Mouse (Mus musculus): ENCODE data around the gene Nfix. TPM values are rescaled to one million over a fixed set of nuclear protein-coding genes. Genes with fewer than 3 reads are reported as not detected.

Nfix gene
- total and polyA plus RNA-seq, 3 experiments = 68.7 to 297 (median 274) TPM

- no peaks in the 10 kb centered on the region; the same call in 1 of the 2 replicates for H3K4me1 ChIP-seq (ENCODE audit: control insufficient read depth, insufficient read depth, low read length)
- DNase-seq = peak; percentile 96
- H3K36me3 ChIP-seq (ENCODE audit: control insufficient read depth, insufficient read depth, low read length) = no peaks in the 10 kb centered on the region
- peak within 1 kb of the TSS; percentile 87 for H3K4me3 ChIP-seq
- H3K79me2 ChIP-seq (replicated peaks; ENCODE audit: control insufficient read depth, insufficient read depth, low read length) = no peaks in the 10 kb centered on the region
- intact Hi-C loops (cut with DNase I) = no loop called here
- peak within 1 kb of the TSS; percentile 93 for H3K9ac ChIP-seq (ENCODE audit: low read depth, low read length)
- TF ChIP-seq EP300 (IDR thresholded peaks at IDR 0.05; ENCODE audit: insufficient read depth, low read depth, low read length) (peak; percentile 97), CTCF (IDR thresholded peaks at IDR 0.05) (peak; percentile 25), POLR2A (IDR thresholded peaks at IDR 0.05; ENCODE audit: insufficient read depth, low read depth, low read length) (peak; percentile 100)
- peak within 1 kb of the TSS; percentile 96 for H3K27ac ChIP-seq
- no peaks in the 10 kb centered on the region for H3K27me3 ChIP-seq (ENCODE audit: control insufficient read depth, insufficient read depth, low read length)
- WGBS = under 1% methylated on average over 27 of the region's 27 CpGs
Observed at GRCm38 (mm10) chr8:84662581-84663065, 137.5 kb downstream of the Nfix start, which contains the start of gene Ier2. TSS of gene Ier2 (minus strand) at chr8:84662852.

DNA sequence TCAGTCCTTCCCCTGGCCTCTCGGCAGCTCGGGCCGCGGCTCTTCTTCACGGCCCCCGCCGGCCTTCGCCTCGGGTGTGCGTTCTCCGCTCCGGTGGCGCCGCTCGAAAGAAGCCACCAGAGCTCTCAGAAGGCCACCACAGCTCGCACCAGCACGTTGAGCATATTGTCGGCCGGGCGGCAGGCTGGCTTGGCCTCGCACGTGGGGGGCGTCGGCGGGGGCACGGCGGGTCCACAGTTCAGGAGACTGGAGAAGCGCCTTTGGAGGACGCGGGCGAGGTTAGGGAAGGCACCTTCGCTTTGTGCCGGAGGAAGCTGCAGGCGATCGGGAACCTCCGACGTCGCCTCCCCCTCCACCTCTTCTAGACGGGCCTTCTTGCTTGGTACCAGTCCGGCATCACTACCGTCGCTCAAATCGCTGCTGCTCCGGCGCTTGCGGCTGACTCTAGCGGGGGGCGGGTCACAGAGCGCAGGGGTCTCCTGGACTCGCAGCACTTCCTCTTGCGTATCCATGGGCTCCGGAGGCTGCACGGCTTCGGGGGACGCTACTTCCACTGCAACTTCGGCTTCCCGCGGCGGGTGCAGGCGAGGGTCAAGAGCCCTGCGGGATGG, 138.1 kb downstream of the Nfix start:
- no peaks in the 10 kb centered on the region for H3K79me2 ChIP-seq (replicated peaks; ENCODE audit: control insufficient read depth, insufficient read depth, low read length)
- H3K4me1 ChIP-seq (ENCODE audit: control insufficient read depth, insufficient read depth, low read length) = no peaks in the 10 kb centered on the region; the same call in 1 of the 2 replicates
- intact Hi-C loops (cut with DNase I) = loop anchor here (2.0 kb wide), 1 partner anchor 39 kb away; the partner anchor contains the start of gene Lyl1
- DNase-seq = no peak
- no peaks in the 10 kb centered on the region for H3K27me3 ChIP-seq (ENCODE audit: control insufficient read depth, insufficient read depth, low read length)
- H3K36me3 ChIP-seq (ENCODE audit: control insufficient read depth, insufficient read depth, low read length) = no peaks in the 10 kb centered on the region
- peak overlapping the region; percentile 96 for H3K27ac ChIP-seq
- 1% methylated on average over 61 of the region's 61 CpGs for WGBS
- H3K9ac ChIP-seq (ENCODE audit: low read depth, low read length) = peak overlapping the region; percentile 93
- TF ChIP-seq POLR2A (IDR thresholded peaks at IDR 0.05; ENCODE audit: insufficient read depth, low read depth, low read length) = no peak
- TF ChIP-seq CTCF (IDR thresholded peaks at IDR 0.05) = no peak
- no peak for TF ChIP-seq EP300 (IDR thresholded peaks at IDR 0.05; ENCODE audit: insufficient read depth, low read depth, low read length)
- peak overlapping the region; percentile 87 for H3K4me3 ChIP-seq

- intact Hi-C loops (cut with DNase I) = loop anchor here (2.0 kb wide), 1 partner anchor 39 kb away; the partner anchor contains the start of gene Lyl1
- 1% methylated on average over 24 of the region's 24 CpGs for WGBS
- DNase-seq = peak; percentile 93 to 95
- Histone ChIP-seq H3K4me3 (peak overlapping the region; percentile 87), H3K4me1 (ENCODE audit: control insufficient read depth, insufficient read depth, low read length) (peaks cover 1% of the 10 kb centered on the region; the same call in 1 of the 2 replicates), H3K27ac (peak overlapping the region; percentile 96), H3K27me3 (ENCODE audit: control insufficient read depth, insufficient read depth, low read length) (no peaks in the 10 kb centered on the region), H3K9ac (ENCODE audit: low read depth, low read length) (peak overlapping the region; percentile 93), H3K36me3 (ENCODE audit: control insufficient read depth, insufficient read depth, low read length) (no peaks in the 10 kb centered on the region), H3K79me2 (replicated peaks; ENCODE audit: control insufficient read depth, insufficient read depth, low read length) (no peaks in the 10 kb centered on the region)
- peak; percentile 98 for TF ChIP-seq EP300 (IDR thresholded peaks at IDR 0.05; ENCODE audit: insufficient read depth, low read depth, low read length)
- no peak for TF ChIP-seq CTCF (IDR thresholded peaks at IDR 0.05)
- peak; percentile 76 for TF ChIP-seq POLR2A (IDR thresholded peaks at IDR 0.05; ENCODE audit: insufficient read depth, low read depth, low read length)
Observed at GRCm38 (mm10) chr8:84661458-84661871, 138.7 kb downstream of the Nfix start.

GRCm38 (mm10) chr8:84660819-84661457, 139.2 kb downstream of the Nfix start:
- Histone ChIP-seq H3K4me1 (ENCODE audit: control insufficient read depth, insufficient read depth, low read length) (peaks cover 1% of the 10 kb centered on the region; the same call in 1 of the 2 replicates), H3K4me3 (peak overlapping the region; percentile 87), H3K27me3 (ENCODE audit: control insufficient read depth, insufficient read depth, low read length) (no peaks in the 10 kb centered on the region), H3K79me2 (replicated peaks; ENCODE audit: control insufficient read depth, insufficient read depth, low read length) (no peaks in the 10 kb centered on the region), H3K9ac (ENCODE audit: low read depth, low read length) (peak overlapping the region; percentile 93), H3K27ac (peak overlapping the region; percentile 96), H3K36me3 (ENCODE audit: control insufficient read depth, insufficient read depth, low read length) (no peaks in the 10 kb centered on the region)
- peak; percentile 60 to 66 for DNase-seq
- intact Hi-C loops (cut with DNase I) = loop anchor here (1.0 to 2.0 kb wide), 2 partner anchors 22 to 40 kb away; partner anchors contain the start of gene Lyl1
- WGBS = 14% methylated on average over 20 of the region's 20 CpGs
- TF ChIP-seq POLR2A (IDR thresholded peaks at IDR 0.05; ENCODE audit: insufficient read depth, low read depth, low read length) (no peak; the same call in 1 of the 2 replicates), CTCF (IDR thresholded peaks at IDR 0.05) (no peak), EP300 (IDR thresholded peaks at IDR 0.05; ENCODE audit: insufficient read depth, low read depth, low read length) (no peak)

DNA sequence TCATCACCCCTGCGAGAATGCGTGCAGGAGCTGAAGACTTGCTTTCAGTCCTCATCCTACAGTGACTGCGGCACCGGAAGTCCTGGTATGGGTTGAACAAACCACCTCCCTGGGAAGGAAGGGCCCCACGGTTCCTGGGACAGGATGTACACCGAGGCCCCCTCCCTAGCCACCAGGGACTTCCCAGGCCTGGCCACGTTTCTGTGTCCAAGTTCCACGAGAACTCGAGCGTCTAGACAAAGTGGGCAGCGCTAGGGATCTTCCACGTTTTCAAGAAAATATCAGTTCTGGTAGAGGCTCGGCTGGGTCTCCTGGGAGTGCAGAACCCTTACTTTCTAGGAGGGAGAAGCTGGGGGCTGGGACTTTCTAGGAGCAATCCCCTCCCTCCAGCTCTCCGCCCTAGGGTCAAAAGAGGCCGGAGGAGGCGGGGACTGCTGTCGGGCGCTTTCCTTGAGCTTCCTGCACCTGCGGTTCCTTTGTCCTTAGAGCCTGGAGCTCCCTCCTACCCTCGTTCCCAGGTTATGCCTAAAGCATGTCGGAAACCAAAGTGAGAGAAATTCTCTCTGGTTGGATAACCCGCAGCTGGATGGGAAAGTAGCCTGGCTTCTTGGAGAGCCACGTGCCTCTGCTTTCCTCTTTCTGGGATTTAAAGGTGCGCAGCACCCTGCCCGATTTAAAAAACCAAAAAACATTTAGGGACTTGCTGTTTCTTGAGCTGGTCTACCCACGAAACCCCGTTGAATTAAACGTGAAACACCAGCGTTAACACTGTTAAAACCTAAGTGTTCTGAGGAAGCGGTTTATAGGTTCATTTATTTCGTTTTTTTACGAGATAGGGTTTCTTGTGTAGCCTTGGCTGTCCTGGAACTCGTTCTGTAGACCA, 140.0 kb downstream of the Nfix start:
- H3K27ac ChIP-seq = peak overlapping the region; percentile 96
- TF ChIP-seq CTCF (IDR thresholded peaks at IDR 0.05) (no peak), EP300 (IDR thresholded peaks at IDR 0.05; ENCODE audit: insufficient read depth, low read depth, low read length) (peak; percentile 84), POLR2A (IDR thresholded peaks at IDR 0.05; ENCODE audit: insufficient read depth, low read depth, low read length) (peak; percentile 65)
- H3K79me2 ChIP-seq (replicated peaks; ENCODE audit: control insufficient read depth, insufficient read depth, low read length) = no peaks in the 10 kb centered on the region
- peak overlapping the region; percentile 87 for H3K4me3 ChIP-seq
- no peaks in the 10 kb centered on the region for H3K36me3 ChIP-seq (ENCODE audit: control insufficient read depth, insufficient read depth, low read length)
- H3K9ac ChIP-seq (ENCODE audit: low read depth, low read length) = peak overlapping the region; percentile 51
- no peaks in the 10 kb centered on the region for H3K27me3 ChIP-seq (ENCODE audit: control insufficient read depth, insufficient read depth, low read length)
- peaks cover 1% of the 10 kb centered on the region; the same call in 1 of the 2 replicates for H3K4me1 ChIP-seq (ENCODE audit: control insufficient read depth, insufficient read depth, low read length)
- intact Hi-C loops (cut with DNase I) = loop anchor here (1.0 to 5.0 kb wide), 3 partner anchors 21 to 422 kb away; partner anchors contain the start of genes Lyl1, Man2b1, Wdr83 and Wdr83os
- WGBS = 13% methylated on average over 33 of the region's 33 CpGs
- peak; percentile 80 to 86 for DNase-seq

All from heart, adult 2 months (tissue).